Mouse (Mus musculus) midbrain, embryonic 12.5 days (tissue): Measurements from ENCODE around the gene Foxc2. TPM values are rescaled to one million over a fixed set of nuclear protein-coding genes. Genes with fewer than 3 reads are reported as not detected.

Experiments
- ATAC-seq: fragments of 200-750 bp; cut with Nextera tagmentation; 2 replicates; pipeline ENCODE4 v1.8.0; 2017; ENCODE audit warnings: low read depth, moderate TSS enrichment, moderate library complexity; ENCODE audit not compliant: low FRiP score
- H3K27ac ChIP-seq: fragments of 300-500 bp; sonication (generic); replicated peaks from 2 replicates; pipeline ENCODE4 v1.5.1; 2016; ENCODE audit warnings: mild to moderate bottlenecking
- H3K27me3 ChIP-seq: fragments of 300-500 bp; sonication (generic); 2 replicates; pipeline ENCODE4 v1.6.1; 2016; ENCODE audit warnings: mild to moderate bottlenecking
- H3K36me3 ChIP-seq: fragments of 300-500 bp; sonication (generic); 2 replicates; pipeline ENCODE4 v1.6.1; 2016
- H3K4me1 ChIP-seq: fragments of 300-500 bp; sonication (generic); 2 replicates; pipeline ENCODE4 v1.6.1; 2016
- H3K4me2 ChIP-seq: fragments of 300-500 bp; sonication (generic); replicated peaks from 2 replicates; pipeline ENCODE4 v1.6.1; 2016; ENCODE audit warnings: mild to moderate bottlenecking, moderate library complexity
- H3K4me3 ChIP-seq: fragments of 300-500 bp; sonication (generic); 2 replicates; pipeline ENCODE4 v1.5.1; 2016; ENCODE audit warnings: mild to moderate bottlenecking
- H3K9ac ChIP-seq: fragments of 300-500 bp; sonication (generic); replicated peaks from 2 replicates; pipeline ENCODE4 v1.6.1; 2016; ENCODE audit warnings: mild to moderate bottlenecking, moderate library complexity
- H3K9me3 ChIP-seq: fragments of 300-500 bp; sonication (generic); 2 replicates; pipeline ENCODE4 v1.6.1; 2016; ENCODE audit warnings: mild to moderate bottlenecking
- WGBS: fragments of 180-500 bp; shearing (Covaris S2); methylation state at CpG from one replicate; pipeline ENCODE4 v1.1.7; 2016; 5-methylcytosine and 5-hydroxymethylcytosine counted together
- polyA plus RNA-seq: library from polyadenylated mRNA; unstranded; fragments of >200 nt; fragmentation: Nextera tagmentation; extraction: Ambion mirVana; gene quantifications from 2 replicates; pipeline ENCODE4 v1.2.1, GENCODE M21; 2016

Gene Foxc2
- polyA plus RNA-seq, 1 experiment from 2014 or later: 17.4 TPM

GRCm38 (mm10) chr8:121080361-121081090, 35.4 kb upstream of the Foxc2 start:
- no peaks in the 10 kb centered on the region for H3K9me3 ChIP-seq
- H3K9ac ChIP-seq: no peak overlapping the region
- no peak for ATAC-seq
- H3K4me1 ChIP-seq: peaks cover 28% of the 10 kb centered on the region
- 0 out of 2 replicates have a peak overlapping the region, but pooled peaks have one; percentile 3 for H3K4me3 ChIP-seq
- no peak overlapping the region for H3K27ac ChIP-seq
- H3K27me3 ChIP-seq: peaks cover 100% of the 10 kb centered on the region
- under 1% methylated on average over 49 of the region's 49 CpGs for WGBS
- no peaks in the 10 kb centered on the region for H3K36me3 ChIP-seq
- no peak overlapping the region for H3K4me2 ChIP-seq

DNA sequence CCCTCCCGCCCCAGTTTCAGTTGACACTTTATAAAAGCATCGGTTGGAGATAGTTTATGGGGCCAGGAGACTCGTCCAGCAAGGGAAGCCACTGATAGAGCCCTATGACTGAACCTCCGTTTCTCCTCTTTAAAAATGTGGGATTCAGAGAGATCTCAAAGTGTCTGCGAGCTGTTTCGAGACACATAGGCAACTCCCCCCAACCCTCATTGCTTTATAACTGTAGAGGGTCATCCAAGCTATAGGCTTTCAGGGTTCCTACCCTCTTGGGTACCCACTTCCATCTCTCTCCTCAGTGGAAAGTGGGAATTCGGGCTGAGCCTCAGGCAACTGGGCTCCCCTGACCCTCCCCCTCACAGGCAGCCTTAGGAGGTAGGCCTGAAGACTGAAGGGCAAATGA, 34.6 kb upstream of the Foxc2 start:
- 0% methylated on average over 7 of the region's 7 CpGs for WGBS
- no peak overlapping the region for H3K9ac ChIP-seq

DNA sequence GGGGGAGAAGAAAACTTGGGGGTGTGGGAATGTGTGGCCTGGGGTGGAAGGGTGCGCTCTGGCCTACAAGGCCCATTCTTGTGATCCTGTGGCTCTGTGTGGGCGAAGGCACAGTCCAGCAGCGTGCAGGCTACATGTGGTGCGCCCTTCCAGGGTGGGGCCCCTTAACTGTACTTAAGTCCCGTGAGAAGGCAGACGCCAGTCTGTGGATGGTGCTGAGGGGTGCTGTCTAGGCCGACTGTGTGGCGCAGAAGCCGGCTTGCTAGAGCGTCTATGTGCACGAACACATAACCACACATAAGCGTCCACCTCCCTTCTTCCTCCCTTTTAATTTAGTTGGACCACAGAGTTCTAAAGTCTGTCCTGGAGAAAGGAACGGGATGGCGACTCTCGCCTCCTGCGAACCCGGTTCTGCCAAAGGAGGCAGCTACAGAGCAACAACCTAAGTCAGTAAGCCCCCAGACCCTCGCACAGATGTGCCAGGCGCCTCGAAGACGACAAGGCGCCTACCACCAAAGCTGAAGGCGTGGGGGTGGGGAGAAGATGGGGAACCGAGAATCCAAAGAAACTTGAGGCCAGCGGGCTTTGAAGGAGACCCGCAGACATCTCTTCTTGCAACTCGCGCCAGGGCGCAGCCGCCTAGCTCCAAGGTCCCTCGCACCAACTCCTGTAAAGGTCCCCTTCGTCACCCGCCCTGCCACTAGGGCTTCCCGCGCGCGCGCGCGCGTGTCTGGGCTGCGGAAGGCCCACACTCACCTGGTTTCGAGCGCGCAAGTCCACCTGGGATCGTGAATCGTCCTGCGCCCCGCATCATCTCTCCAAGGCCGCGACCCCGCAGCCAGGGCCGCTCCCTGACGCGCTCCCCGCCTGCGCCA, 33.5 kb upstream of the Foxc2 start:
- Histone ChIP-seq H3K4me2 (peak overlapping the region; percentile 69), H3K9me3 (no peaks in the 10 kb centered on the region), H3K4me1 (peaks cover 28% of the 10 kb centered on the region), H3K9ac (no peak overlapping the region), H3K27me3 (peaks cover 100% of the 10 kb centered on the region), H3K36me3 (no peaks in the 10 kb centered on the region), H3K27ac (no peak overlapping the region), H3K4me3 (peak overlapping the region; percentile 46)
- WGBS: under 1% methylated on average over 52 of the region's 57 CpGs
- no peak for ATAC-seq

More for the DNA sequence above, 34.6 kb upstream of the Foxc2 start:
- H3K4me2 ChIP-seq: no peak overlapping the region
- H3K9me3 ChIP-seq: no peaks in the 10 kb centered on the region
- no peak overlapping the region for H3K4me3 ChIP-seq
- no peak overlapping the region for H3K27ac ChIP-seq
- H3K36me3 ChIP-seq: no peaks in the 10 kb centered on the region
- ATAC-seq: no peak
- H3K4me1 ChIP-seq: peaks cover 28% of the 10 kb centered on the region
- H3K27me3 ChIP-seq: peaks cover 100% of the 10 kb centered on the region

DNA sequence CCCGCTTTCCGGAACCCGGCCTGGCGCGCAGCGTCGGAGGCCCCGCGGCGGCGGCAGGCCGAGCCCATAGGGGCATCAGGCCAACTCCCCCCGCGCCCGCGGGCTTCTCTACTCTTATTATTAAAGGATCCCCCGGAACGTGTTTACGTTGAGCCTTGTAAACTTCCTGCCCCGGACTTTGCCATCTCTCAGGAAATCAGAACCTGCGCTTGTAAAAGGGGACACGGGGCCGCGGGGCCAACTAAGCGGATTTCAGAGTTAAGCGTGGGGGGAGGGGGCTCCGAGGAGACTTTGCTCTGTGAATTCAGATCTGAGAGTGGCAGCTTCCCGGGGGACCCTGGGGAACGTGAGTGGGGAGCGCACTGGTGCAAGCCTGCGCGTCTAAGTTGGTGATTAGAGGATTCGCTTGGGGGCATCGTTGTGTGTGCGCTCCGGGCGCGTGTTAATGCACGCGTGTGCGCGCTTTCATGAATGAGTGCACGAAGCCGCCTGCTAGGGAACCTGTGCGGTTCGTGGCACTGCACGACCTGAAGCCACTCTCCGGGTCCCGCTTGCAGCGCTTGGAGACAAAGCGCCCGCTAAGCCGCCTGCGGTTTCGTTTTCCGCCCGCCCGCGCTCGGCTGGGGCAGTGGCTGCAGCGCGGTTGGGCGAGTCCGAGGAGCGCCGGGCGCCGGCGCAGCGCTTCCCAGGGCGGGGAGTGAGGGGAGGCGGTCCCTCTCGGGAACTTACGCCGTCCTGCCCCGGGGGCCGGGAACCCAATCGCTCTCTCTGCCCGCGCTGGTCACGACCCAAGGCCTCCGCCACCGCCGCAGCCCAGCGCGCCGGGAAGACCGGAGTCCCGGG, 32.7 kb upstream of the Foxc2 start:
- Histone ChIP-seq H3K27me3 (peaks cover 99% of the 10 kb centered on the region), H3K9ac (no peak overlapping the region; the same call in 1 of the 2 replicates), H3K4me2 (peak overlapping the region; percentile 69), H3K9me3 (no peaks in the 10 kb centered on the region), H3K4me1 (peaks cover 28% of the 10 kb centered on the region), H3K4me3 (peak overlapping the region; percentile 46), H3K27ac (no peak overlapping the region), H3K36me3 (no peaks in the 10 kb centered on the region)
- no peak for ATAC-seq
- under 1% methylated on average over 88 of the region's 89 CpGs for WGBS

- ATAC-seq: no peak
- no peak overlapping the region for H3K27ac ChIP-seq
- H3K9ac ChIP-seq: no peak overlapping the region; the same call in 1 of the 2 replicates
Observed at GRCm38 (mm10) chr8:121083936-121084209, 32.1 kb upstream of the Foxc2 start.

GRCm38 (mm10) chr8:121084210-121084951, 31.6 kb upstream of the Foxc2 start, which contains the start of gene Foxf1:
Gene Foxf1 (plus strand): TSS chr8:121084386.
- Histone ChIP-seq H3K36me3 (no peaks in the 10 kb centered on the region), H3K27ac (no peak within 1 kb of the TSS), H3K4me3 (peak within 1 kb of the TSS; percentile 46), H3K4me2 (peak within 1 kb of the TSS; percentile 69), H3K9ac (no peak within 1 kb of the TSS; the same call in 1 of the 2 replicates), H3K27me3 (peaks cover 99% of the 10 kb centered on the region), H3K4me1 (peaks cover 28% of the 10 kb centered on the region), H3K9me3 (no peaks in the 10 kb centered on the region)
- no peak for ATAC-seq
- under 1% methylated on average over 52 of the region's 83 CpGs for WGBS

More at GRCm38 (mm10) chr8:121083936-121084209, 32.1 kb upstream of the Foxc2 start:
- Histone ChIP-seq H3K4me2 (peak overlapping the region; percentile 69), H3K4me3 (peak overlapping the region; percentile 46), H3K27me3 (peaks cover 99% of the 10 kb centered on the region), H3K9me3 (no peaks in the 10 kb centered on the region), H3K36me3 (no peaks in the 10 kb centered on the region), H3K4me1 (peaks cover 28% of the 10 kb centered on the region)
- WGBS: 0% methylated on average over 9 of the region's 27 CpGs

- Histone ChIP-seq H3K9me3 (no peaks in the 10 kb centered on the region), H3K27ac (no peak overlapping the region), H3K4me3 (peak overlapping the region; percentile 46), H3K9ac (no peak overlapping the region), H3K27me3 (peaks cover 99% of the 10 kb centered on the region), H3K4me1 (peaks cover 28% of the 10 kb centered on the region), H3K4me2 (peak overlapping the region; percentile 69), H3K36me3 (no peaks in the 10 kb centered on the region)
- no peak for ATAC-seq
- WGBS: 2% methylated on average over 27 of the region's 30 CpGs
Observed at GRCm38 (mm10) chr8:121085011-121085410, 31.0 kb upstream of the Foxc2 start.

- WGBS: 20% methylated on average over 3 of the region's 3 CpGs
- Histone ChIP-seq H3K4me2 (no peak overlapping the region), H3K9ac (no peak overlapping the region), H3K4me3 (no peak overlapping the region), H3K4me1 (peaks cover 28% of the 10 kb centered on the region), H3K27ac (no peak overlapping the region), H3K36me3 (no peaks in the 10 kb centered on the region), H3K9me3 (no peaks in the 10 kb centered on the region), H3K27me3 (peaks cover 99% of the 10 kb centered on the region)
- no peak for ATAC-seq
Observed at GRCm38 (mm10) chr8:121085561-121085960, 30.4 kb upstream of the Foxc2 start.

DNA sequence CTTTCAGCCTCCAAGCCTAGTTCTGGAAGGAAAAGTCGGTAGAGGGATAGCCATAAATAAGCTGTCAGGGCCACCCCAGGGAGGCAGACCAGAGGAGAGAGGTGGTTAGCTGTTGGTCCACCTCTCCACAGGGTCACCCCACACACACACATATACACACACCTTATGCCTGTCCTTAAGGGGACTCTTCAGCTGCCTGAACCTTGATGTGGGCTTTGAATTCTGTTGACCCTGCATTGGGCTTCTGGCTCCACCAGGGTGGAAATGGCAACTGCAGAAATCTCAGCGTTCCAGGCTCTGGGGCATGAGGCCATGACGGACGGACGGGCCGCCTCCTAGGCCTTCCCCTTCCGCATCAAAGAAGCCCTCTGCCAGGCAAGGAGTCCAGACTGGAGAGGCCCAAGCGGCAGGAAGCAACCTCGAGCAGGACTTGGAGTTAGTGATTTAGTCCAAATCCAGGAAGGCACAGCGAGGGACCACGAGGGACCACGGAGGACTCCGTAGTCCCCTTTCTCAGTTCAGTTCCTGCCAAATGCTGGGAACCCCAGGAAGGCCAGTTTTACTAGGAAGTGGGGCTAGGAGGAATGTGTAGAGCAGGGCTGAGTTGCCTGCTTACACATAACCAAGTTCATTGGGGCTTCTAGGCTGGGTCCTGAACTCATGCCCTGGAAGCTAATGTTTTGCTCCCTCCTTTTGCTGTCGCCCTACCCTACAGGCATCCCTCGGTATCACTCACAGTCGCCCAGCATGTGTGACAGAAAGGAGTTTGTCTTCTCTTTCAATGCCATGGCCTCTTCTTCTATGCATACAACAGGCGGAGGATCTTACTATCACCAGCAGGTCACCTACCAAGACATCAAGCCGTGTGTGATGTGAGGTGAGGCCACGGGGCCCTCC, 29.7 kb upstream of the Foxc2 start:
- no peak overlapping the region for H3K4me2 ChIP-seq
- H3K27me3 ChIP-seq: peaks cover 99% of the 10 kb centered on the region
- WGBS: 4% methylated on average over 19 of the region's 19 CpGs
- H3K4me3 ChIP-seq: no peak overlapping the region
- H3K9ac ChIP-seq: no peak overlapping the region
- no peak for ATAC-seq
- H3K9me3 ChIP-seq: no peaks in the 10 kb centered on the region
- H3K4me1 ChIP-seq: peaks cover 28% of the 10 kb centered on the region
- no peak overlapping the region for H3K27ac ChIP-seq
- H3K36me3 ChIP-seq: no peaks in the 10 kb centered on the region

DNA sequence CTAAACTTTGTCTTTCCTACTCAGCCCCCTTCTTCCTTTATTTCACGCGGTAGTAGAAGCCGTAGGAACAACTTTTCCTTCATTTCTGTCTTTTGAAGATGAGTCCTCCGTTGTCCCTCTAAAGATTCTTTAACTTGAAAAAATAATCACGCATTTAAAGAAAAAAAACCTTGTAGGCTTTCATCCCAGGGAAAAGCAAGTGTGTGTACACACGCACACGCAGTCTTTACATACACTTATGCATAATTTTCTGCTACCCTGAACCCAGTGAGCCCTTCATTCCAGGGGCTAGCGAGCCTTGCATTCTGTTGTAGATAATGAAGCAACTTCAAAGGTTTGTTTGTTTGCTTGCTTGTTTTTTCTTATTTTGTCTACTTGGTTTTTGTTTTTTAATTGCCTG, 27.7 kb upstream of the Foxc2 start:
- Histone ChIP-seq H3K4me2 (no peak overlapping the region), H3K4me3 (no peak overlapping the region), H3K9ac (no peak overlapping the region), H3K9me3 (no peaks in the 10 kb centered on the region), H3K36me3 (no peaks in the 10 kb centered on the region), H3K27ac (no peak overlapping the region), H3K27me3 (peaks cover 98% of the 10 kb centered on the region), H3K4me1 (peaks cover 18% of the 10 kb centered on the region)
- ATAC-seq: no peak
- WGBS: 3% methylated on average over 8 of the region's 8 CpGs
